Mouse (Mus musculus) splenic B cell, adult 2 months (primary cell): Measurements from ENCODE around the gene Elk3.

Experiments used
- DNase-seq: peaks from one replicate; pipeline ENCODE4 v3.0.0-alpha.2; 2011; ENCODE audit warnings: low read depth, low spot score
- H3K27me3 ChIP-seq: 2 replicates; pipeline ENCODE4 v1.6.1; 2012; ENCODE audit warnings: mild to moderate bottlenecking, low read length, moderate library complexity, mixed read lengths; ENCODE audit not compliant: control insufficient read depth, poor library complexity, insufficient read depth, severe bottlenecking
- H3K36me3 ChIP-seq: 2 replicates; pipeline ENCODE4 v1.6.1; 2012; ENCODE audit warnings: mild to moderate bottlenecking, low read length, moderate library complexity, mixed read lengths; ENCODE audit not compliant: control insufficient read depth, poor library complexity, insufficient read depth, severe bottlenecking

Gene Elk3

GRCm38 (mm10) chr10:93233665-93234194 is 77.2 kb downstream of the Elk3 start:
- Histone ChIP-seq H3K27me3 (no peaks in the 10 kb centered on the region), H3K36me3 (peaks cover 18% of the 10 kb centered on the region)
- no peak for DNase-seq

GRCm38 (mm10) chr10:93231893-93232292 is 79.0 kb downstream of the Elk3 start:
- Histone ChIP-seq H3K27me3 (no peaks in the 10 kb centered on the region), H3K36me3 (peaks cover 13% of the 10 kb centered on the region)
- no peak for DNase-seq

GRCm38 (mm10) chr10:93231490-93231889 is 79.4 kb downstream of the Elk3 start:
- Histone ChIP-seq H3K27me3 (no peaks in the 10 kb centered on the region), H3K36me3 (peaks cover 16% of the 10 kb centered on the region)
- no peak for DNase-seq

- Histone ChIP-seq H3K36me3 (peaks cover 18% of the 10 kb centered on the region), H3K27me3 (no peaks in the 10 kb centered on the region)
- no peak for DNase-seq
Measured at GRCm38 (mm10) chr10:93228401-93229007, 82.4 kb downstream of the Elk3 start.

GRCm38 (mm10) chr10:93227921-93228320 is 83.0 kb downstream of the Elk3 start:
- peaks cover 17% of the 10 kb centered on the region for H3K36me3 ChIP-seq
- DNase-seq: no peak
- H3K27me3 ChIP-seq: no peaks in the 10 kb centered on the region

GRCm38 (mm10) chr10:93225751-93226150 is 85.2 kb downstream of the Elk3 start:
- DNase-seq: no peak
- H3K36me3 ChIP-seq: peaks cover 13% of the 10 kb centered on the region
- no peaks in the 10 kb centered on the region for H3K27me3 ChIP-seq

- no peak for DNase-seq
- Histone ChIP-seq H3K27me3 (no peaks in the 10 kb centered on the region), H3K36me3 (peaks cover 18% of the 10 kb centered on the region)
Measured at GRCm38 (mm10) chr10:93215051-93215763, 95.7 kb downstream of the Elk3 start.

GRCm38 (mm10) chr10:93214251-93214650 is 96.7 kb downstream of the Elk3 start:
- peaks cover 18% of the 10 kb centered on the region for H3K36me3 ChIP-seq
- no peak for DNase-seq
- no peaks in the 10 kb centered on the region for H3K27me3 ChIP-seq

GRCm38 (mm10) chr10:93213339-93213738 is 97.6 kb downstream of the Elk3 start:
- DNase-seq: no peak
- peaks cover 17% of the 10 kb centered on the region for H3K36me3 ChIP-seq
- no peaks in the 10 kb centered on the region for H3K27me3 ChIP-seq

GRCm38 (mm10) chr10:93212699-93213098 is 98.2 kb downstream of the Elk3 start:
- Histone ChIP-seq H3K36me3 (peaks cover 14% of the 10 kb centered on the region), H3K27me3 (no peaks in the 10 kb centered on the region)
- no peak for DNase-seq

GRCm38 (mm10) chr10:93207176-93207575 is 103.8 kb downstream of the Elk3 start:
- no peaks in the 10 kb centered on the region for H3K27me3 ChIP-seq

GRCm38 (mm10) chr10:93205287-93205956 is 105.5 kb downstream of the Elk3 start:
- H3K27me3 ChIP-seq: no peaks in the 10 kb centered on the region
- no peak for DNase-seq

More at GRCm38 (mm10) chr10:93207176-93207575, 103.8 kb downstream of the Elk3 start:
- peaks cover 3% of the 10 kb centered on the region; the same call in 1 of the 2 replicates for H3K36me3 ChIP-seq
- DNase-seq: no peak

GRCm38 (mm10) chr10:93201846-93202458 is 109.0 kb downstream of the Elk3 start:
- H3K27me3 ChIP-seq: no peaks in the 10 kb centered on the region
- no peak for DNase-seq
- no peaks in the 10 kb centered on the region for H3K36me3 ChIP-seq

More at GRCm38 (mm10) chr10:93205287-93205956, 105.5 kb downstream of the Elk3 start:
- peaks cover 3% of the 10 kb centered on the region; the same call in 1 of the 2 replicates for H3K36me3 ChIP-seq

- Histone ChIP-seq H3K36me3 (no peaks in the 10 kb centered on the region), H3K27me3 (no peaks in the 10 kb centered on the region)
- no peak for DNase-seq
Measured at GRCm38 (mm10) chr10:93198958-93199357, 112.0 kb downstream of the Elk3 start.
